Mouse (Mus musculus) lung, postnatal 0 days (tissue): ENCODE measurements around the gene Manbal. TPM values are rescaled to one million over a fixed set of nuclear protein-coding genes. Genes with fewer than 3 reads are reported as not detected.

Experiments used
- ATAC-seq: fragments of 200-750 bp; cut with Nextera tagmentation; 2 replicates; pipeline ENCODE4 v1.8.0; 2017; ENCODE audit warnings: moderate library complexity
- DNase-seq: peaks from one replicate; pipeline ENCODE4 v3.0.0-alpha.2; 2016; ENCODE audit warnings: low spot score
- H3K27ac ChIP-seq: fragments of 300-500 bp; sonication (generic); 2 replicates; pipeline ENCODE4 v1.5.1; 2014; ENCODE audit warnings: antibody characterized with exemption, mild to moderate bottlenecking, low read length, mixed read lengths
- H3K27me3 ChIP-seq: fragments of 300-500 bp; sonication (generic); replicated peaks from 2 replicates; pipeline ENCODE4 v1.6.1; 2014; ENCODE audit warnings: low read length, mixed read lengths; ENCODE audit not compliant: insufficient read depth
- H3K36me3 ChIP-seq: fragments of 300-500 bp; sonication (generic); 2 replicates; pipeline ENCODE4 v1.6.1; 2014; ENCODE audit warnings: low read length, mixed read lengths; ENCODE audit not compliant: insufficient read depth
- H3K4me1 ChIP-seq: fragments of 300-500 bp; sonication (generic); 2 replicates; pipeline ENCODE4 v1.6.1; 2014; ENCODE audit warnings: antibody characterized with exemption, low read depth, low read length, mixed read lengths; ENCODE audit not compliant: insufficient read depth
- H3K4me2 ChIP-seq: fragments of 300-500 bp; sonication (generic); replicated peaks from 2 replicates; pipeline ENCODE4 v1.6.1; 2014; ENCODE audit warnings: low read depth, mild to moderate bottlenecking, low read length, moderate library complexity, mixed read lengths
- H3K4me3 ChIP-seq: fragments of 300-500 bp; sonication (generic); 2 replicates; pipeline ENCODE4 v1.5.1; 2014; ENCODE audit warnings: low read depth, low read length
- H3K9ac ChIP-seq: fragments of 300-500 bp; sonication (generic); replicated peaks from 2 replicates; pipeline ENCODE4 v1.6.1; 2014; ENCODE audit warnings: low read depth, mild to moderate bottlenecking
- H3K9me3 ChIP-seq: fragments of 300-500 bp; sonication (generic); 2 replicates; pipeline ENCODE4 v1.6.1; 2016; ENCODE audit warnings: low read length, mixed read lengths
- CTCF ChIP-seq: IDR thresholded peaks from 2 replicates; pipeline ENCODE4 v1.5.1; 2016; ENCODE audit warnings: antibody characterized with exemption, mild to moderate bottlenecking
- EP300 ChIP-seq: IDR thresholded peaks from 2 replicates; pipeline ENCODE4 v1.6.1; 2016; ENCODE audit warnings: antibody characterized with exemption, mild to moderate bottlenecking, control low read depth
- WGBS: fragments of 180-500 bp; shearing (Covaris S2); extraction: QIAGEN DNeasy Blood & Tissue Kit; methylation state at CpG from one replicate; pipeline ENCODE4 v1.1.7; 2014; 5-methylcytosine and 5-hydroxymethylcytosine counted together
- polyA plus RNA-seq: library from polyadenylated mRNA; unstranded; fragments of >200 nt; fragmentation: Nextera tagmentation; extraction: Ambion mirVana; gene quantifications from 2 replicates; pipeline ENCODE4 v1.2.1, GENCODE M21; 2015

The Manbal gene
- polyA plus RNA-seq, 1 experiment from 2014 or later: 100 TPM

DNA sequence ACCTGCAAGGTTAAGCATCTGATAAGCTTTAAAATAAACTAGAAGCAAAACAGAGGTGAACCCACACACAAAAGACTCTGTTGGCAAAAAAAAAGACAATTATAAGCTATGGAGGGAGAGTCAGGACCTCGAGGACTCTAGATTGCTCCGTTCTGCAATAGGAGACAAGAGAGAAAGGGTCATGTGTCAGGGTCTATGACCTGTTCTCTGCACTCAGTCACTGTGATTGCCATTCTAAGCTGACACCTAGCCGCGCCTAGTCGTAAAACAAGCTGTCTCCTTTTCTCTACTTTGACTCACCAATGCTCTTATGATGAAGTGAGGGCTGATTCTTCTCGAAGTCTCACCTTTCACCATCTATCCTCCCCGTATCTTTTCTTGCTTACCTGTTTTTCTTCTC, 45.1 kb downstream of the Manbal start:
- Histone ChIP-seq H3K27me3 (no peaks in the 10 kb centered on the region), H3K4me1 (peaks cover 4% of the 10 kb centered on the region; the same call in 1 of the 2 replicates), H3K9me3 (no peaks in the 10 kb centered on the region), H3K9ac (no peak overlapping the region), H3K36me3 (no peaks in the 10 kb centered on the region), H3K27ac (no peak overlapping the region), H3K4me2 (no peak overlapping the region), H3K4me3 (no peak overlapping the region)
- DNase-seq (no peak), ATAC-seq (no peak)
- TF ChIP-seq CTCF (no peak), EP300 (no peak)
- WGBS: 58% methylated on average over 7 of the region's 7 CpGs

DNA sequence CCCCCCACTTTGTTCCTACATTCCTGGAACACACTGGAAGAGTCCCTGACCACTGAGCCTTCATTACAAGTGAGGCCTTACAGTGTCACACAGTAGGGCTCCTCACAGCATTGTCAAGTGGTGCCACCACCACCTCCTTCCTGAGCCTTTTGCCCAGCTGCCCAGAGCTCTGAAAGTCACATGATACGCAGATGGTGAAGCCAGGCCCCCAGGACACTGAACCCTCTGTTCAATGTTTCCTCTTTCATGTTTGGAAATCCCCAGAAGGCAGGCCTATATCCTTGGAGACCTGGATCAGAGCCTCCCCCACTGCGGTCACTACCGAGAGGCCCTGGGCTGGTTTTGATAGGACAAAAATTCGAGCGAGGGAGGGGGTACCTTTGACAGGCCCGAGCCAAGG, 49.8 kb downstream of the Manbal start:
- no peak overlapping the region for H3K4me2 ChIP-seq
- no peak for TF ChIP-seq EP300
- TF ChIP-seq CTCF: no peak
- no peaks in the 10 kb centered on the region for H3K27me3 ChIP-seq
- no peak overlapping the region for H3K9ac ChIP-seq
- H3K27ac ChIP-seq: no peak overlapping the region
- H3K9me3 ChIP-seq: no peaks in the 10 kb centered on the region
- no peak overlapping the region for H3K4me3 ChIP-seq
- no peaks in the 10 kb centered on the region for H3K36me3 ChIP-seq
- WGBS: 66% methylated on average over 6 of the region's 6 CpGs
- H3K4me1 ChIP-seq: peaks cover 9% of the 10 kb centered on the region; the same call in 1 of the 2 replicates
- DNase-seq: no peak
- ATAC-seq: no peak

DNA sequence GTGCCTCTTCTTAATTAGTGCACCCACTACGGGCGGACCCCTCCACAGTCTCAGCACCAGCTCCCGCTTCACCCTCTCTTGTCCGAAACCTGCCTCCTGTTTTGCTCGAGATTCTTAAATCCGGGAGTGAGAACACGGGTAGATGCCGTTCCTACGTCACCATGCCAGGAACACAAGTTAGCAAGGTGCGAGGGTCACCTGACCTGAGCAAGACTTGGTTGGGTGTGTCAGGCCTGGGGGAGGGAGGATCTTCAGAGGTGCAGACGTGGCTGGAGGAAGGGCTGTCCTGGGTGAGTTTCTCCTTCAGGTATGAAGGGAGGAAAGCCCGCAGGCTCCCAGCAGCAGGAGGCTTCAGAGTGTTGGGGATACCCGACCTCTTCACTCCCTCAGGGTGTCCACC, 50.8 kb downstream of the Manbal start, which contains the start of gene Src:
TSS of gene Src (plus strand) at position 239 of the 400 bp plus-strand sequence.
- H3K9me3 ChIP-seq: no peaks in the 10 kb centered on the region
- ATAC-seq (peak; percentile 31), DNase-seq (peak; percentile 80)
- 30% methylated on average over 13 of the region's 13 CpGs for WGBS
- H3K36me3 ChIP-seq: no peaks in the 10 kb centered on the region
- TF ChIP-seq CTCF (no peak), EP300 (no peak)
- no peak within 1 kb of the TSS for H3K9ac ChIP-seq
- no peaks in the 10 kb centered on the region for H3K27me3 ChIP-seq
- peak within 1 kb of the TSS; percentile 17; the same call in 1 of the 2 replicates for H3K4me2 ChIP-seq
- H3K4me3 ChIP-seq: no peak within 1 kb of the TSS
- H3K27ac ChIP-seq: peak within 1 kb of the TSS; percentile 66
- peaks cover 15% of the 10 kb centered on the region; the same call in 1 of the 2 replicates for H3K4me1 ChIP-seq

DNA sequence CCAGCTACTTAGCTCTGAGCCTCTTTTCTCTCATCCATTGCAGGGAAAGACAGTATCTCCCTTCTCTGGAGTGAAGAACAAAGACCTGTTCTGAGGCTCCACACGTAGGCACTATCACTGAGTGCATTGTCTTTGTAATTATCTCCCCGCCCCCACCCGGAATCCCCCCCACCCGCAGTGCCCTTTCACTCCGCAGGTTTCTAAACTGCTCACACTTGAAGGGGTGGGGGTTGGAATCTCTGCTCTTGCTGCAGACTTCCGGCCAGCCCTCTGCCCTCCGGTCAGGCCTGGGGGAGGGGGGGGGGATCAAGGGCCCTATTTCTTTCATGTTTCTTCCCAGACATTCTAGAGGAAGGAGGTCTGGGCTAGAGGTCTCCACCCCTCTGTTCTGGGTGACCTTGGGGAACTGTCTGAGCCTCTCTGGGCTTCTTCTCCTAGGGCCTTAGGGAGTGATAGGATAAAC, 51.2 kb downstream of the Manbal start:
- H3K27ac ChIP-seq: peak overlapping the region; percentile 66
- no peak overlapping the region for H3K4me3 ChIP-seq
- no peaks in the 10 kb centered on the region for H3K36me3 ChIP-seq
- H3K27me3 ChIP-seq: no peaks in the 10 kb centered on the region
- TF ChIP-seq EP300 (0 out of 2 replicates have a peak, but pooled peaks have one; percentile 45), CTCF (no peak)
- peaks cover 19% of the 10 kb centered on the region; the same call in 1 of the 2 replicates for H3K4me1 ChIP-seq
- H3K9ac ChIP-seq: no peak overlapping the region
- peak overlapping the region; percentile 17; the same call in 1 of the 2 replicates for H3K4me2 ChIP-seq
- WGBS: 11% methylated on average over 6 of the region's 7 CpGs
- peak; percentile 4; the same call in 1 of the 2 replicates for ATAC-seq
- no peaks in the 10 kb centered on the region for H3K9me3 ChIP-seq
- peak; percentile 37 for DNase-seq

DNA sequence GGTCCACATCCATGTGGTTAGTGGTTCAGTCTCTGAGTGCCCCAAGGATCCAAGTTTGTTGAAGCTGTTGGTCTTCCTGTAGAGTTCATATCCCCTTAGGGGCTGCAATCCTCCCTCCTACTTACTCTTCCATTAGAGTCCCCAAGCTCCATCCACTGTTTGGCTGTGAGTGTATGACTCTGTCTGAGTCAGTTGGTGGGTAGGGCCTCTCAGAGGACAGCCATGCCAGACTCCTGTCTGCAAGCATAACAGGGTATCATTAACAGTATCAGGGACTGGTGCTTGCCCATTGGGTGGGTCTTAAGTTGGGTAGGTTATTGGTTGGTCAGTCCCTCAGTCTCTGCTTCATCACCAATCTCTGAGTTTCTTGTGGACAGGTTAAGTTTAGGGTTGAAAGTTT, 52.1 kb downstream of the Manbal start:
- Histone ChIP-seq H3K36me3 (no peaks in the 10 kb centered on the region), H3K27me3 (no peaks in the 10 kb centered on the region), H3K27ac (0 out of 2 replicates have a peak overlapping the region, but pooled peaks have one; percentile 62), H3K4me1 (peaks cover 19% of the 10 kb centered on the region; the same call in 1 of the 2 replicates), H3K9me3 (no peaks in the 10 kb centered on the region), H3K9ac (no peak overlapping the region), H3K4me2 (no peak overlapping the region), H3K4me3 (no peak overlapping the region)
- DNase-seq: no peak
- no peak for ATAC-seq
- no peak for TF ChIP-seq CTCF
- TF ChIP-seq EP300: no peak

DNA sequence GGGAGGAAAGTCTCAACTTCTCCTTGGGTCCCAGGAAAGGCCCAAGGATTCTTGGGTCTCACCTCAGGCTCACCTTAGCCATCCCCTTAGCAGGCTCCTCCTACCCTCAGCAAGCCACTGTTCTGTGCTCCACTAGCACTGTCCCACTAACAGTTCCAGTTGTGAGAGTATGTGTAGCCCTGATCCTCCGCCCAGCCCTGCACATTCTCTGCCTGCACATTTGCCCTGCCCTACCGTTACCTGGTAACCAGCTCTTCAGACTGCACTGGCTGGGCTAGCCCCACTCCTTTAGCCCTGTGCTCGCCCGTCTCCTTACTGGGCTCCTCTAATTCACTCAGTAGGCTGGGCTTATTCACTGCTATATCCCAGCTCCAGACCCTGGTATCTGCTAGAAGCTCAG, 53.0 kb downstream of the Manbal start:
- Histone ChIP-seq H3K9ac (no peak overlapping the region), H3K9me3 (no peaks in the 10 kb centered on the region), H3K4me2 (no peak overlapping the region), H3K27ac (peak overlapping the region; percentile 62), H3K27me3 (no peaks in the 10 kb centered on the region), H3K4me3 (no peak overlapping the region), H3K4me1 (peaks cover 19% of the 10 kb centered on the region; the same call in 1 of the 2 replicates), H3K36me3 (no peaks in the 10 kb centered on the region)
- 59% methylated on average over 4 of the region's 4 CpGs for WGBS
- TF ChIP-seq EP300 (no peak), CTCF (no peak)
- ATAC-seq (peak; percentile 56), DNase-seq (peak; percentile 75)
